Mouse (Mus musculus) spleen, embryonic (tissue): ENCODE results near the gene Rai14.

Experiments
- CTCF ChIA-PET: fragments of 350-600 bp; sonication (Branson Sonifier 250); formaldehyde crosslinking; loops from one replicate; lab custom pipeline; 2022; lab: Charles Lee

Gene Rai14

DNA sequence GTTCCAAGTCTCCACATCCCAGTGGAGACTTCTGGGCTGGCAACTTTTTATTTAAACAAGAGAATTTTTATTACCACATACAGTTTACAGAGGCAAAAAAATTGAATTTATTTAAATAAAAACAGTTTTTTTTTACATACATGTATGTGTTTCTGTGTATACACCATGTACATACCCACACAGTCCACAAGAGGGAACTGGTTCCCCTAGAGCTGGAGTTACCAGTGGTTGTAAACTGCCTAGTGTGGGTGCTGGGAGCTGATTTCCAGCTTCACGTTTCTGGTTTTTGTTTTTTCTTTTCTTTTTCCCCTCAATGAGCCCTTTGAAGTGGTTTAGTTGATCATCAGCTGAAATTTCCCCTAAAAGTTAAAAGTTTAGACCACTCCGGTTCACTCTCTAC, 96.1 kb downstream of the Rai14 start:
- CTCF ChIA-PET: interaction anchor here (0.7 kb wide), 1 partner anchor 749 kb away, joined by 3 read pairs; no protein-coding TSS in a partner anchor

GRCm38 (mm10) chr15:10616001-10616400, 98.4 kb downstream of the Rai14 start:
- CTCF ChIA-PET: no interaction called here

GRCm38 (mm10) chr15:10611040-10611439, 103.4 kb downstream of the Rai14 start:
- CTCF ChIA-PET: no interaction called here

- CTCF ChIA-PET: no interaction called here
These were observed 105.3 kb downstream of the Rai14 start for GRCm38 (mm10) chr15:10609107-10609506.

DNA sequence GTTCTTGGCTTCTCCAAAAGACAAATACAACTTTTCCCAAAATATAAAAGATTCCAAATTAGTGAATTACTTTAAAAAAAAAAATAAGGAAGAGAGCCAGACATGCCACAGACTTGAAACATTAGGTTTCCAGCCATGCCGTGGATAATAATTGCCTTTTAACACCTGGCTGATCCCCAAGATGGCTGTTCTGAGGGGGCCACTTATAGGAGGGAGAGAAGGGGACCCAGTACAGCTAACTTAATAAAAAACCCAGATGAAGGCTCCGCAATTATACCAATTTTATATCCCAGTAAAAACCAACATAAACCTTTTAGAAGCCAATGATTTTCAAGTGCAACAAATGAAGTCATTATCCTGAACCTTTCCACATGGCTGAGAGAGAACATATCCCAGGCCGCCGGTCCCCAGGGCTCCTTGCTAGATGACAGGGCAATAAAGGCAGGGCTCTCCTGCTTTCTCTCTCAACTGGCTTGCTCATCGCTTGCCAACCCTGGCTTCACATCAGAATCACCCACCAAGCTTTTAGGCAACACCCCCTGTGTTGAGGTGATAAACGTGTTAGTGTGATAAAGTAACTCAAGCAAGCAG, 105.8 kb downstream of the Rai14 start:
- CTCF ChIA-PET: no interaction called here

GRCm38 (mm10) chr15:10599413-10599812, 115.0 kb downstream of the Rai14 start:
- CTCF ChIA-PET: no interaction called here

DNA sequence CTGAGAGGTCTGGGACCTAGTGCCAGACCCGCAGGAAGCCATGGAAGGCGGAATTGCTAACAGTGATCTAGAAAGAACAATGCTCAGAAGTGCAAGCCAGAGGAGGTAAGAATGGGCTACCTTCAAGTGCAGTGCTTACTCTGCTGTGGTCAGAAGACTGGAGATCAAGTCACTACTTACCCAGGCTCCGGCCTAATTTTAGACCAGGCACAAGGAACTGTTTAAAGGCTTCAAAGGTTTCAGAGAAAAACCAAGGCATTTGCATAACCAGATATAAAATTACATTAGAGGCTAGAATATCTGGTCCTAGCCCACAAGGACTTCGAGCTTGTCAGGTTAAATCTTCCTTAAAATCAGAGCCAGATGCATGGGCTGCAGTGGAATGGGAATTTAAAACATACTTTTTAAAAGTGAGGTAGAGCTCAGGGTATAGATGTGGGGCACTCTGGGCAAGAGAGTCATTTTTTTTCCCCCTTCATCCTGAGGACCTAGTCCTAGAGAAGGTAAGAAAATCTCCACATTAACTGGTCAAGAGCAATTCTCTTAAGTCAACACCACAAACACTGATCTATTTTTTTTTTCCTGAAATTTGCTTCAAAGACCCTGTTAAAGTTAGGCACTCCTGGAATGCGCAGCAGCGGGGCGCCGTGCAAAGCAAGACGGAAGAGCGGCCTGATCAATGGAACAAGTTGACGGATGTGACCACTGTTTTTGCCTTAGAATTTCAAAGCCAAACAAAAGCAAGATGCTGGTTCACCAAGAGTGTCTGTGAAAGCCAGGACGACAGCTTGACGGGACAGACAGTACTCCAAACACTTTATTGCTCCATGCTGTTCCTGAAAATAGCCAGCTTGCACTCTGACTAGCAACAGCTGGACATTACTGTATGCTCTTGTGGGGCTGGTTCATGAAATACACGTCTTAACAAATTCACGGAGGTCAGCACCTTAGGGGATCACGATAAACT, 115.9 kb downstream of the Rai14 start:
- CTCF ChIA-PET: no interaction called here

- CTCF ChIA-PET: no interaction called here
These were observed 117.6 kb downstream of the Rai14 start for GRCm38 (mm10) chr15:10596871-10597270.

DNA sequence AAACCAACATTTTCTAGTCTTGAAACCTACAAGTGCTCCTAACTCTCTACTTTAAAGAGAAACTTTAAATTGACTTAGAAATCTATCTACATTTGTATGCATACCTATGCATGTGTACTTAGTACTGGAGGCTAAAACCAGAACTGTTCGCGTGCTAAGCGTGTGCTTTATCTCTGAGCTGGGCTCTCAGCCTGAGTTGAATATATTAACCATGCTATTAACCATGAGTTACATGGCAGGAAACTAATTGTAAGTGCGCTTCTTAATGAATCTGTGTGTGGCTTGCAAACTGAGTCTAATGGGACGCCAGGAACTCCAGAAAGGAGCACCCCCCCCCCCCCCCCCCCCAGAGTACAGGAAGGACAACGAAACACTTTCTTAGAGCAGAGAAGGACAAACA, 119.0 kb downstream of the Rai14 start:
- CTCF ChIA-PET: no interaction called here

GRCm38 (mm10) chr15:10594910-10595309, 119.5 kb downstream of the Rai14 start:
- CTCF ChIA-PET: no interaction called here

DNA sequence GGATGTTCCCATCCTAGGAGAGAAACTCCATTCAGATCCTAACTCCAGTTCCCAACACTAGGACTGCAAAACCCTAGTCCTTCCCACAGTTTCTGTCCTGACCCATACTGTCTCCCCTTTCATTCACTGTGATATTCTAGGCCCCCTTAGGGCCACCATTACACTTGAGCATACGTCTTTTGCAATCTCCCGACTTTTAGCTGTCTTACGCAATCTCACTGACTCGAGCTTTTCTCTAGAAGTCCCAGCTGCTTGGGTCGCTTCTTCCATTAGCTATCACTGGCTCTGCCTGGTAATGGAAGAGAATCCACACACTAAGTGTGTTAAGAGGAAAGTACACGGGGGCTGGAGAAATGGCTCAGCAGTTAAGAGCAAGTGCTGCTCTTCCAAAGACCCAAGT, 121.3 kb downstream of the Rai14 start:
- CTCF ChIA-PET: no interaction called here

- CTCF ChIA-PET: no interaction called here
These were observed 127.9 kb downstream of the Rai14 start for GRCm38 (mm10) chr15:10586565-10586964.

DNA sequence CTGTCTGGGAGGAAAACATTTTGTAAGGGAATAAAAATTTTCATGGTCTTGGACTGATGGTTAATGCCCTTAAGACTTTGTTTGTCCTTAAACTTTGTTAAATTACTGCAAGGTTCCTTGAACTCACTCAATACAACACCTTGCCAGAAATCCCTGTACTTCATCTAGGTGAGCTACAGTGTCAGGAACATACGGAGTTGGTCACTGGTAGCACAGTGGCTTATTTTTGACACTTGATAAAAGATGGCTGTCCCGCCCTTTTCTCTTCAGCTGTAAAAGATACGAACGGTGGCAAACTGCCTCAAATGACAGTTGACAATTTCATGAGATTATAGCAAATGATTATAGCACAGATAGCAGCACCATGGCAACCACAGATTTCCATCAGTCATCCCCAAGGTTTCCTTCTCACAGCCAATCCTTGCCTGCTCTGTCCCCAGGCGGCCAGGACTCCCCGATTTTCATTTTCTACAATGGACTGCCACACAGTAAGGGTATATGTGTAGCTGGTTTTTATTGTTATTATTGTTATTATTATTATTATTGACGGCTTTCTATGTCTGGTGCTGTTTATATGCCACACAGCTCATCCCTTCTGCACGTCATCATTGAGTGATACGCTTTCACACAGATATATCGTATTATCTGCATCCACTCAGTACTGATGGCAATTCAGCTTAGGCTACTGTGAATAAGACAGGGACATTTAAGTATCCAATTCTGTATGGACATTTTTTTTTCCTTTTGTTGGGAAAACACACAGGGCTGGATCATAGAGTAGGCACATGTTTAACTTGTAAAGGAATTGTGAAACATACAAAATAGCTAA, 129.9 kb downstream of the Rai14 start:
- CTCF ChIA-PET: no interaction called here

- CTCF ChIA-PET: no interaction called here
These were observed 131.0 kb downstream of the Rai14 start for GRCm38 (mm10) chr15:10583408-10583807.

DNA sequence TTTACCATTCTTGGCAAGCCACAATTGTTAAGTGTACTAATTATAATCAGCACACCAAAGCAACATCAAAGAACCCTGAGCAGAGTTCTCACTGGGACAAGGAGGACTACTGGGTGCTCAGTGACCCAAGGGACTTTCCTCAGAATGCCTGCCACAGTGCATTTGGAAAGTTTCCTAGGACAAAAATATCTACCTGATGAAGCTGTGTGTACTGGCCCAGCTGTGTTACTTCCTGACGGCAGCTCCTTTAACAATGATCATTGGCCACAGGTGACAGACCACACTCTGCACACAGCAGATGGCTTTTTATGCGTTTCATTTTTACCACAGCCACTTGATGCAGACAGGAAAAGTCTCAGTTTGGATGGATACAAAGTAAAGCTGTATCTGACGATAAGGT, 135.3 kb downstream of the Rai14 start:
- CTCF ChIA-PET: no interaction called here

GRCm38 (mm10) chr15:10566486-10566885, 147.9 kb downstream of the Rai14 start:
- CTCF ChIA-PET: no interaction called here

DNA sequence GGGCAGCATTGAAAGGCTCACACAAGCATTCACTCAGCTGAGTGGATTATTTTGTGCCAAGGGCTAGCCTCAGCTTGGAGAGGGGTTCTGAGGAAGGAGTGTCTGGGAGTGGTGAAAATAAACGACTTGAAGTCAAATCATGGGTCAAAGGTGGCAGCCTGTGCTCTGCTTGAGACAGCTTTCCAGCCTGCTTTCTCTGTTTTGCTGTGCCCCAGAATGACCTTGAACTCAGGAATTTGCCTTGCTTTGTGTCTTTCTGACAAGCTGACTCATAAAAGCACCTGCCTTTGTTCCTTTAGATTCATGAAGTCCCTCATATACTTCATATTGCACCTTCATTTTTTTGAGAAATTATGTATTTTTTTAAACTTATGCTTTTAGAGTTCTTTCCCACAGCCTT, 150.2 kb downstream of the Rai14 start:
- CTCF ChIA-PET: no interaction called here

GRCm38 (mm10) chr15:10562281-10562680, 152.1 kb downstream of the Rai14 start:
- CTCF ChIA-PET: no interaction called here

GRCm38 (mm10) chr15:10560005-10560404, 154.4 kb downstream of the Rai14 start:
- CTCF ChIA-PET: no interaction called here

DNA sequence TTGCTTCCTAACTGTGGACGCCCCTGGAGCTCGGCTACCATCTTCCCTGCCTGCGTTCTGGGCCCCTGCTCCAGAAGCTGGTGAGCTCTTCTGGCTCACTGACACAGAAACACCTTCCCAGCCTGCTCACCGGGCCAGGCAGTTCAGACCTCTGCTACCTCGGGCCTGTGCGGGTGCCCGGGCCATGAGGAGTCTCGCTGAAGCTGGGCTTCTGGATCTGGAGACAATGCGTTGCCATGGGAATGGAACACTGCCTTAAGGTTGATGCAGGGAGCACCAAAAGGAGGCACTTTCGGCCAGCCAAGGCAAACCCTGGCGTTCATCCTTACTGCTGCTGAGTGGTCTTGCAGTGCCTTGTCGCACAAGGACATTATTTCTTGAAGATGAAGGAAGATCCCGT, 156.0 kb downstream of the Rai14 start, which contains the start of gene Ttc23l:
TSS of gene Ttc23l (minus strand) at position 204 of the 400 bp plus-strand sequence.
- CTCF ChIA-PET: no interaction called here

GRCm38 (mm10) chr15:10554336-10554735, 160.1 kb downstream of the Rai14 start:
- CTCF ChIA-PET: no interaction called here
